Mouse (Mus musculus) kidney, adult 2 months (tissue): ENCODE measurements around the gene OR5BS1P. TPM values are rescaled to one million over a fixed set of nuclear protein-coding genes. Genes with fewer than 3 reads are reported as not detected.
"Not testable (repeated sequence)": the region's sequence is repeated elsewhere in the genome, so short reads cannot be mapped to it uniquely, and the experiment has no call there.

Source experiments
- DNase-seq: peaks from one replicate; pipeline ENCODE4 v3.0.0; 2021
- H3K27ac ChIP-seq: fragments of 200-500 bp; 2 replicates; pipeline ENCODE4 v1.5.1; 2012; ENCODE audit warnings: low read depth, low read length, control low read depth, inconsistent platforms; ENCODE audit not compliant: insufficient read depth
- H3K27me3 ChIP-seq: fragments of 200-500 bp; replicated peaks from 2 replicates; pipeline ENCODE4 v1.6.1; 2012; ENCODE audit warnings: mild to moderate bottlenecking, moderate library complexity, low read length, inconsistent platforms; ENCODE audit not compliant: control insufficient read depth, insufficient read depth
- H3K36me3 ChIP-seq: fragments of 200-500 bp; 2 replicates; pipeline ENCODE4 v1.6.1; 2012; ENCODE audit warnings: mild to moderate bottlenecking, moderate library complexity, low read length, inconsistent platforms; ENCODE audit not compliant: control insufficient read depth, insufficient read depth
- H3K4me1 ChIP-seq: fragments of 200-500 bp; 2 replicates; pipeline ENCODE4 v1.6.1; 2011; ENCODE audit warnings: low read length; ENCODE audit not compliant: control insufficient read depth, insufficient read depth
- H3K4me3 ChIP-seq: fragments of 200-500 bp; 2 replicates; pipeline ENCODE4 v1.5.1; 2011; ENCODE audit warnings: mild to moderate bottlenecking, low read depth, low read length, control low read depth; ENCODE audit not compliant: insufficient read depth
- CTCF ChIP-seq: fragments of 200-500 bp; conservative IDR thresholded peaks from 2 replicates; pipeline ENCODE4 v1.5.1; 2011; ENCODE audit warnings: low read depth, mild to moderate bottlenecking, control low read depth, low read length, moderate library complexity, mixed read lengths; ENCODE audit not compliant: insufficient read depth, insufficient read length
- POLR2A ChIP-seq: fragments of 200-500 bp; IDR thresholded peaks from one replicate; pipeline ENCODE4 v1.6.1; 2011; ENCODE audit warnings: low read depth, low read length, control low read depth
- WGBS: fragments of 180-500 bp; shearing (Covaris S2); methylation state at CpG from one replicate; pipeline ENCODE4 v1.1.7; 2018; 5-methylcytosine and 5-hydroxymethylcytosine counted together
- polyA plus RNA-seq: library from polyadenylated mRNA; depleted of rRNA; stranded (reverse); fragments of >200 nt; gene quantifications from 2 replicates; pipeline ENCODE4 v1.2.3, GENCODE M21; 2012

The OR5BS1P gene
- polyA plus RNA-seq, 1 experiment: not detected

GRCm38 (mm10) chr15:98512799-98513321, 43.2 kb downstream of the OR5BS1P start:
- DNase-seq: peak; percentile 82

GRCm38 (mm10) chr15:98513676-98514075, 44.0 kb downstream of the OR5BS1P start:
- H3K27ac ChIP-seq: not testable (repeated sequence)

More at GRCm38 (mm10) chr15:98512799-98513321, 43.2 kb downstream of the OR5BS1P start:
- Histone ChIP-seq H3K36me3 (no peaks in the 10 kb centered on the region), H3K4me3 (no peak overlapping the region), H3K27me3 (no peaks in the 10 kb centered on the region), H3K27ac (peak overlapping the region; percentile 43; the same call in 1 of the 2 replicates), H3K4me1 (peaks cover 3% of the 10 kb centered on the region; the same call in 1 of the 2 replicates)
- whole genome bisulfite sequencing: 18% methylated on average over 17 of the region's 17 CpGs
- TF ChIP-seq POLR2A (no peak), CTCF (no peak)

GRCm38 (mm10) chr15:98514146-98514545, 44.5 kb downstream of the OR5BS1P start:
- no peaks in the 10 kb centered on the region for H3K27me3 ChIP-seq
- no peak for TF ChIP-seq POLR2A
- TF ChIP-seq CTCF: no peak
- H3K27ac ChIP-seq: no peak overlapping the region
- WGBS: 85% methylated on average over 8 of the region's 8 CpGs
- peaks cover 3% of the 10 kb centered on the region; the same call in 1 of the 2 replicates for H3K4me1 ChIP-seq
- no peak for DNase-seq
- H3K4me3 ChIP-seq: no peak overlapping the region
- H3K36me3 ChIP-seq: no peaks in the 10 kb centered on the region

More at GRCm38 (mm10) chr15:98513676-98514075, 44.0 kb downstream of the OR5BS1P start:
- not testable (repeated sequence) for H3K4me3 ChIP-seq, H3K27me3 ChIP-seq, H3K36me3 ChIP-seq, H3K4me1 ChIP-seq, DNase-seq
- WGBS: 65% methylated on average over 3 of the region's 3 CpGs

- H3K27me3 ChIP-seq, H3K36me3 ChIP-seq, H3K4me1 ChIP-seq, H3K27ac ChIP-seq, H3K4me3 ChIP-seq, DNase-seq: not testable (repeated sequence)
- 86% methylated on average over 2 of the region's 2 CpGs for WGBS
Measured at GRCm38 (mm10) chr15:98514845-98515244, 45.1 kb downstream of the OR5BS1P start.

GRCm38 (mm10) chr15:98517380-98518355, 48.0 kb downstream of the OR5BS1P start:
- no peaks in the 10 kb centered on the region for H3K27me3 ChIP-seq
- TF ChIP-seq POLR2A: no peak
- peak; percentile 88 for TF ChIP-seq CTCF
- H3K36me3 ChIP-seq: peaks cover 7% of the 10 kb centered on the region
- WGBS: 55% methylated on average over 16 of the region's 16 CpGs
- DNase-seq: peak; percentile 64
- no peak overlapping the region for H3K4me3 ChIP-seq
- H3K27ac ChIP-seq: no peak overlapping the region
- no peaks in the 10 kb centered on the region; the same call in 1 of the 2 replicates for H3K4me1 ChIP-seq

GRCm38 (mm10) chr15:98521245-98521644, 51.5 kb downstream of the OR5BS1P start:
- Histone ChIP-seq H3K36me3 (peaks cover 14% of the 10 kb centered on the region), H3K4me3 (no peak overlapping the region), H3K27me3 (no peaks in the 10 kb centered on the region), H3K27ac (no peak overlapping the region), H3K4me1 (no peaks in the 10 kb centered on the region)
- TF ChIP-seq POLR2A (no peak), CTCF (no peak)
- 78% methylated on average over 3 of the region's 3 CpGs for WGBS
- DNase-seq: no peak

GRCm38 (mm10) chr15:98526057-98526456, 56.4 kb downstream of the OR5BS1P start:
- peaks cover 15% of the 10 kb centered on the region for H3K36me3 ChIP-seq
- no peak overlapping the region for H3K4me3 ChIP-seq
- no peaks in the 10 kb centered on the region for H3K27me3 ChIP-seq

More at GRCm38 (mm10) chr15:98526057-98526456, 56.4 kb downstream of the OR5BS1P start:
- no peak for DNase-seq
- TF ChIP-seq CTCF: no peak
- TF ChIP-seq POLR2A: no peak
- WGBS: 68% methylated on average over 5 of the region's 5 CpGs
- Histone ChIP-seq H3K4me1 (no peaks in the 10 kb centered on the region), H3K27ac (no peak overlapping the region)
